Mouse (Mus musculus) lung, adult 2 months (tissue): ENCODE results near the gene Ccdc77.

Source experiments
- CTCF ChIP-seq: fragments of 200-500 bp; IDR thresholded peaks from 2 replicates; pipeline ENCODE4 v1.5.1; 2011; ENCODE audit warnings: mild to moderate bottlenecking, low read length, control low read depth; ENCODE audit not compliant: insufficient read depth
- POLR2A ChIP-seq: fragments of 200-500 bp; IDR thresholded peaks from 2 replicates; pipeline ENCODE4 v1.6.1; 2011; ENCODE audit warnings: low read depth, mild to moderate bottlenecking, control low read depth, low read length, borderline replicate concordance; ENCODE audit errors: extremely low read depth

- TF ChIP-seq CTCF (no peak), POLR2A (no peak)
Observed at GRCm38 (mm10) chr6:120392811-120393210, 28.6 kb upstream of the Ccdc77 start.
